Mouse (Mus musculus) right cerebral cortex, postnatal 10 days (tissue): ENCODE results near the gene Gdpgp1.
A peak's percentile ranks its signal among the peaks of the same experiment; 100 is the strongest.

Source experiments
- DNase-seq, 2 experiments: peaks; one replicate each; pipeline ENCODE4 v3.0.0; 2021; ENCODE audit warnings: low spot score in 2 of 2

Gdpgp1 gene

GRCm38 (mm10) chr7:80232489-80233029, at the start of gene Gdpgp1, which contains the start of gene Cib1:
TSS of gene Gdpgp1 (plus strand) at chr7:80232865.
TSS of gene Cib1 (minus strand) at chr7:80232813.
- DNase-seq: peak; percentile 95 to 96

- no peak for DNase-seq
Measured at GRCm38 (mm10) chr7:80183466-80183865, 49.2 kb upstream of the Gdpgp1 start.

- no peak for DNase-seq
Measured at GRCm38 (mm10) chr7:80183969-80184368, 48.7 kb upstream of the Gdpgp1 start.

GRCm38 (mm10) chr7:80184551-80184950, 48.1 kb upstream of the Gdpgp1 start:
- no peak for DNase-seq

GRCm38 (mm10) chr7:80184968-80185367, 47.7 kb upstream of the Gdpgp1 start:
- DNase-seq: no peak

GRCm38 (mm10) chr7:80186021-80186420, 46.6 kb upstream of the Gdpgp1 start:
- no peak for DNase-seq

- peak; percentile 97 to 98 for DNase-seq
Measured at GRCm38 (mm10) chr7:80186531-80187296, 46.0 kb upstream of the Gdpgp1 start, which contains the start of gene Sema4b. TSS of gene Sema4b (plus strand) at chr7:80186841.

- DNase-seq: no peak
Measured at GRCm38 (mm10) chr7:80187501-80187900, 45.2 kb upstream of the Gdpgp1 start.

GRCm38 (mm10) chr7:80188579-80189125, 44.0 kb upstream of the Gdpgp1 start:
- DNase-seq: no peak

GRCm38 (mm10) chr7:80189147-80189933, 43.3 kb upstream of the Gdpgp1 start:
- DNase-seq: peak in 1 of 2 experiments; percentile 20

GRCm38 (mm10) chr7:80191455-80191854, 41.2 kb upstream of the Gdpgp1 start:
- DNase-seq: peak in 1 of 2 experiments; percentile 35

GRCm38 (mm10) chr7:80192226-80193061, 40.2 kb upstream of the Gdpgp1 start:
- peak; percentile 90 for DNase-seq

GRCm38 (mm10) chr7:80193941-80194739, 38.5 kb upstream of the Gdpgp1 start:
- DNase-seq: peak in 1 of 2 experiments; percentile 35

- peak in 1 of 2 experiments; percentile 19 for DNase-seq
Measured at GRCm38 (mm10) chr7:80195146-80195545, 37.5 kb upstream of the Gdpgp1 start.

GRCm38 (mm10) chr7:80195576-80196263, 36.9 kb upstream of the Gdpgp1 start:
- peak in 1 of 2 experiments; percentile 27 for DNase-seq

GRCm38 (mm10) chr7:80197371-80197770, 35.3 kb upstream of the Gdpgp1 start:
- DNase-seq: no peak

GRCm38 (mm10) chr7:80197941-80198778, 34.5 kb upstream of the Gdpgp1 start:
- DNase-seq: peak; percentile 84 to 89

- no peak for DNase-seq
Measured at GRCm38 (mm10) chr7:80198863-80199262, 33.8 kb upstream of the Gdpgp1 start.

- no peak for DNase-seq
Measured at GRCm38 (mm10) chr7:80199286-80199685, 33.4 kb upstream of the Gdpgp1 start.
